Mouse (Mus musculus) limb, embryonic 14.5 days (tissue): ENCODE results near the gene Pxylp1. TPM values are rescaled to one million over a fixed set of nuclear protein-coding genes. Genes with fewer than 3 reads are reported as not detected.
A peak's percentile ranks its signal among the peaks of the same experiment; 100 is the strongest.

Experiments
- ATAC-seq: fragments of 200-750 bp; cut with Nextera tagmentation; 2 replicates; pipeline ENCODE4 v1.8.0; 2017; ENCODE audit warnings: low read depth, moderate number of reproducible peaks, moderate TSS enrichment; ENCODE audit not compliant: low FRiP score
- DNase-seq: peaks from one replicate; pipeline ENCODE4 v3.0.0-alpha.2; 2015; ENCODE audit warnings: low spot score
- H3K27ac ChIP-seq: fragments of 300-500 bp; sonication (generic); replicated peaks from 2 replicates; pipeline ENCODE4 v1.5.1; 2014; ENCODE audit warnings: low read depth, mild to moderate bottlenecking, low read length, moderate library complexity, mixed read lengths
- H3K27me3 ChIP-seq: fragments of 300-500 bp; sonication (generic); 2 replicates; pipeline ENCODE4 v1.6.1; 2014; ENCODE audit warnings: low read length, mixed read lengths; ENCODE audit not compliant: control insufficient read depth, insufficient read depth
- H3K36me3 ChIP-seq: fragments of 300-500 bp; sonication (generic); 2 replicates; pipeline ENCODE4 v1.6.1; 2014; ENCODE audit warnings: mild to moderate bottlenecking, low read length, moderate library complexity, mixed read lengths; ENCODE audit not compliant: control insufficient read depth, insufficient read depth
- H3K4me1 ChIP-seq: fragments of 300-500 bp; sonication (generic); 2 replicates; pipeline ENCODE4 v1.6.1; 2014; ENCODE audit warnings: antibody characterized with exemption, low read length, mixed read lengths; ENCODE audit not compliant: control insufficient read depth, insufficient read depth
- H3K4me2 ChIP-seq: fragments of 300-500 bp; sonication (generic); replicated peaks from 2 replicates; pipeline ENCODE4 v1.6.1; 2014; ENCODE audit warnings: low read depth, mild to moderate bottlenecking, low read length, moderate library complexity; ENCODE audit not compliant: severe bottlenecking
- H3K4me3 ChIP-seq: fragments of 300-500 bp; sonication (generic); replicated peaks from 2 replicates; pipeline ENCODE4 v1.5.1; 2014; ENCODE audit warnings: low read length
- H3K9ac ChIP-seq: fragments of 300-500 bp; sonication (generic); 2 replicates; pipeline ENCODE4 v1.6.1; 2014; ENCODE audit warnings: mild to moderate bottlenecking, low read depth, low read length, moderate library complexity; ENCODE audit not compliant: severe bottlenecking
- H3K9me3 ChIP-seq: fragments of 300-500 bp; sonication (generic); 2 replicates; pipeline ENCODE4 v1.6.1; 2016; ENCODE audit warnings: low read length; ENCODE audit not compliant: control insufficient read depth
- POLR2A ChIP-seq: fragments of 200-500 bp; IDR thresholded peaks from 2 replicates; pipeline ENCODE4 v1.8.0; 2012; ENCODE audit warnings: inconsistent platforms, mild to moderate bottlenecking, moderate library complexity, borderline replicate concordance; ENCODE audit not compliant: insufficient read depth, insufficient read length; ENCODE audit errors: extremely low read depth
- WGBS: fragments of 180-500 bp; shearing (Covaris S2); extraction: QIAGEN DNeasy Blood & Tissue Kit; methylation state at CpG from one replicate; pipeline ENCODE4 v1.1.7; 2014; 5-methylcytosine and 5-hydroxymethylcytosine counted together
- polyA plus RNA-seq, 2 experiments: library from polyadenylated mRNA; depleted of rRNA in 1 of 2; stranded (reverse) in 1 of 2; unstranded in 1 of 2; fragments of >200 nt; fragmentation: Nextera tagmentation in 1 of 2; extraction: Ambion mirVana in 1 of 2; gene quantifications; 2 replicates each; pipeline versions ENCODE4 v1.2.1 to v1.2.3; 2012 to 2014

Gene Pxylp1
- polyA plus RNA-seq, 2 experiments = 26.0 to 29.3 TPM

- no peak for ATAC-seq
- H3K4me2 ChIP-seq = no peak overlapping the region
- WGBS = 61% methylated on average over 8 of the region's 8 CpGs
- TF ChIP-seq POLR2A = no peak
- H3K27ac ChIP-seq = 0 out of 2 replicates have a peak overlapping the region, but pooled peaks have one; percentile 28
- no peaks in the 10 kb centered on the region for H3K27me3 ChIP-seq
- no peaks in the 10 kb centered on the region for H3K4me1 ChIP-seq
- no peak for DNase-seq
- no peak overlapping the region for H3K9ac ChIP-seq
- no peaks in the 10 kb centered on the region for H3K9me3 ChIP-seq
- no peaks in the 10 kb centered on the region for H3K36me3 ChIP-seq
- H3K4me3 ChIP-seq = no peak overlapping the region
Measured at GRCm38 (mm10) chr9:96932751-96933150, 40.3 kb upstream of the Pxylp1 start.

GRCm38 (mm10) chr9:96923577-96924316 lies 31.3 kb upstream of the Pxylp1 start:
- ATAC-seq = peak; percentile 72
- Histone ChIP-seq H3K4me2 (no peak overlapping the region), H3K36me3 (no peaks in the 10 kb centered on the region), H3K9ac (no peak overlapping the region), H3K4me1 (peaks cover 21% of the 10 kb centered on the region), H3K27me3 (no peaks in the 10 kb centered on the region), H3K27ac (peak overlapping the region; percentile 52), H3K4me3 (no peak overlapping the region), H3K9me3 (no peaks in the 10 kb centered on the region)
- TF ChIP-seq POLR2A = no peak
- WGBS = 40% methylated on average over 17 of the region's 17 CpGs
- DNase-seq = peak; percentile 73

- no peak overlapping the region for H3K4me3 ChIP-seq
- H3K4me2 ChIP-seq = no peak overlapping the region
- ATAC-seq = peak; percentile 24; the same call in 1 of the 2 replicates
- no peaks in the 10 kb centered on the region for H3K27me3 ChIP-seq
- H3K36me3 ChIP-seq = no peaks in the 10 kb centered on the region
- no peak for TF ChIP-seq POLR2A
- 42% methylated on average over 6 of the region's 6 CpGs for WGBS
- H3K9me3 ChIP-seq = no peaks in the 10 kb centered on the region
- peak overlapping the region; percentile 52 for H3K27ac ChIP-seq
- DNase-seq = no peak
- H3K4me1 ChIP-seq = peaks cover 21% of the 10 kb centered on the region
- no peak overlapping the region for H3K9ac ChIP-seq
Measured at GRCm38 (mm10) chr9:96923119-96923518, 30.6 kb upstream of the Pxylp1 start.

- no peak overlapping the region for H3K4me3 ChIP-seq
- H3K36me3 ChIP-seq = no peaks in the 10 kb centered on the region
Measured at GRCm38 (mm10) chr9:96916620-96917538, 24.4 kb upstream of the Pxylp1 start.

GRCm38 (mm10) chr9:96916076-96916475 lies 23.6 kb upstream of the Pxylp1 start:
- TF ChIP-seq POLR2A = no peak
- H3K36me3 ChIP-seq = no peaks in the 10 kb centered on the region
- no peaks in the 10 kb centered on the region for H3K4me1 ChIP-seq
- 57% methylated on average over 7 of the region's 7 CpGs for WGBS
- DNase-seq (no peak), ATAC-seq (no peak)
- no peak overlapping the region for H3K9ac ChIP-seq
- no peak overlapping the region for H3K4me2 ChIP-seq
- H3K4me3 ChIP-seq = no peak overlapping the region
- no peaks in the 10 kb centered on the region for H3K27me3 ChIP-seq
- no peaks in the 10 kb centered on the region for H3K9me3 ChIP-seq
- H3K27ac ChIP-seq = no peak overlapping the region

More at GRCm38 (mm10) chr9:96916620-96917538, 24.4 kb upstream of the Pxylp1 start:
- no peaks in the 10 kb centered on the region for H3K27me3 ChIP-seq
- peak; percentile 86 for ATAC-seq
- H3K4me1 ChIP-seq = 0 out of 2 replicates have a peak, but pooled peaks cover under 1% of the 10 kb centered on the region
- WGBS = 39% methylated on average over 27 of the region's 27 CpGs
- no peak overlapping the region for H3K4me2 ChIP-seq
- TF ChIP-seq POLR2A = peak; percentile 46; the same call in 1 of the 2 replicates
- DNase-seq = peak; percentile 90
- no peak overlapping the region for H3K9ac ChIP-seq
- H3K27ac ChIP-seq = no peak overlapping the region
- H3K9me3 ChIP-seq = no peaks in the 10 kb centered on the region
